Mouse (Mus musculus) left cerebral cortex, postnatal 10 days (tissue): Measurements from ENCODE around the gene Fate1. TPM values are rescaled to one million over a fixed set of nuclear protein-coding genes. Genes with fewer than 3 reads are reported as not detected.
"Not testable (repeated sequence)": the region's sequence is repeated elsewhere in the genome, so short reads cannot be mapped to it uniquely, and the experiment has no call there.

Experiments
- DNase-seq, 2 experiments: peaks; one replicate each; pipeline ENCODE4 v3.0.0; 2021 to 2022; ENCODE audit warnings: low spot score in 2 of 2, mixed read lengths in 1 of 2; ENCODE audit errors: extremely low spot score in 1 of 2
- intact Hi-C: fragments of 180-260 bp; cut with DNase I; formaldehyde crosslinking; loops from one replicate; pipeline ENCODE4 v1.15.1; 2025
- total RNA-seq, 2 experiments: library from RNA; stranded (reverse); gene quantifications; 2 replicates each; pipeline ENCODE4 v1.2.3; 2021

The Fate1 gene
- under 1 TPM in 1 of 2 experiments, not detected in 1; 0.71 TPM for total RNA-seq

- intact Hi-C loops = no loop called here
- DNase-seq = no peak
Observed at GRCm38 (mm10) chrX:71972686-71973085, at the start of gene Fate1. Fate1 (plus strand) TSS chrX:71972986.

GRCm38 (mm10) chrX:71946631-71947030 lies 26.2 kb upstream of the Fate1 start:
- DNase-seq = peak in 1 of 2 experiments; percentile 30
- intact Hi-C loops = loop anchor here (2.0 kb wide), 1 partner anchor 298 kb away; no protein-coding TSS in a partner anchor

DNA sequence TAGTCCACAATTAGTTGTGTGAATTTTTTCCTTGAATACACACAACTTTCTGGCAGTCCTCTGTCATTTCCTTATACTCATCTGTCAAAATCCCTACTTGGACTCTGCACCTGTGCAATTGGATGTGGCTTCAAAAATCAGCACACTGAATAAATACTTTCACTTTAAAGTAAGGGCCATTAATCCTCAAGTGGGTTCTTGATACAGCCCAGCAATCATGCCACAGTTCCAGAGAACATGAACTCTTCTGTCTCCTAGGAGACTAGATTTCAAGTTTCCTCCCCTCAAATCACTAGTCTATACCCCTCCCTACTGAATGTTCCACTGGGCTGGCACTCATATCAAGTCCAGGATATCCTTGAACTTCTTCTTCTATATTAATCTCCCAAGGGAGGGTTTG lies 14.4 kb upstream of the Fate1 start:
- intact Hi-C loops = no loop called here
- no peak for DNase-seq

GRCm38 (mm10) chrX:71962073-71963051 lies 10.4 kb upstream of the Fate1 start, which contains the start of gene Prrg3:
Prrg3 (plus strand) TSS chrX:71962624.
- intact Hi-C loops = no loop called here
- peak in 1 of 2 experiments; percentile 75 for DNase-seq

GRCm38 (mm10) chrX:71963275-71963912 lies 9.4 kb upstream of the Fate1 start:
- peak; percentile 12 to 27 for DNase-seq
- intact Hi-C loops = no loop called here

DNA sequence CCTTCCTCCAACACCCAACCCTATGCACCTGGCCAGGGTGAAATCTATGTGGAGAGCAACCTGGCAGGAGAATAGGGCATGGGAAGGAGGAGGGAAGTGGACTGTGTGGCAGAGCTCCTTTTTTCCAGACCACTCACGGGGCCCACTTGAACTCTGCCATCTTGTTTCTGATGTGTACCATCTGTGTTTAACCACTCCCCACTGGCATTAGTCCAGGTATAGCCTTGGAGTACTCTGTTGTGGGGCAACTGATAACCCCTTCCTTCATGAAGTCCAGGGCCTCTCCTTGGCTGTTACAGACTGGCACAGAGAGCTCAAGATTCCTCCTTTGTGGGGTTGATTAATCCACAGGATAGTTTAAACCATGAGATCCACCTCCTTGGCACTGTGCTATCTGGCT lies 4.6 kb upstream of the Fate1 start:
- no peak for DNase-seq
- intact Hi-C loops = no loop called here

- DNase-seq = peak in 1 of 2 experiments; percentile 14
- intact Hi-C loops = no loop called here
Observed at GRCm38 (mm10) chrX:71968816-71969215, 4.0 kb upstream of the Fate1 start.

GRCm38 (mm10) chrX:71971325-71971724 lies 1.5 kb upstream of the Fate1 start:
- intact Hi-C loops = no loop called here
- no peak for DNase-seq

- DNase-seq, intact Hi-C loops: not testable (repeated sequence)
Observed at GRCm38 (mm10) chrX:71977681-71978080, 4.9 kb downstream of the Fate1 start.

DNA sequence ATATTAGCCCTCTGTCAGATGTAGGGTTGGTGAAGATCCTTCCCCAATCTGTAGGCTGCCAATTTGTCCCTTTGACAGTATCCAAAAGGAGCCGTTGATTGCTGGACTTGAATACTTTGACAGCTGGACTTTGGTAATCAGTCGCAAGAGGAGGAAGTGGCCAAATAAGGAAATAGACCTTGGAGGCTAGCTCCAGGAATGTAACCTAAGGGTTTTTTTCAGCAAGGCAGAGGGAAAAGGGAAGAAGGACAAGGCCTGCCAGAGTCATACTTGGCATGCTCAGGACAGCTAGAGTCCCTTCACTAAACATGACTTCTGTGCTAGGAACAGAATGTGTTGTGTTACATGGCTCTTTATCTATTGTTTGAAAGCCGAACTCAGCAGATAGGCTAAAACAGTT lies 7.7 kb downstream of the Fate1 start:
- intact Hi-C loops = no loop called here
- DNase-seq = no peak

DNA sequence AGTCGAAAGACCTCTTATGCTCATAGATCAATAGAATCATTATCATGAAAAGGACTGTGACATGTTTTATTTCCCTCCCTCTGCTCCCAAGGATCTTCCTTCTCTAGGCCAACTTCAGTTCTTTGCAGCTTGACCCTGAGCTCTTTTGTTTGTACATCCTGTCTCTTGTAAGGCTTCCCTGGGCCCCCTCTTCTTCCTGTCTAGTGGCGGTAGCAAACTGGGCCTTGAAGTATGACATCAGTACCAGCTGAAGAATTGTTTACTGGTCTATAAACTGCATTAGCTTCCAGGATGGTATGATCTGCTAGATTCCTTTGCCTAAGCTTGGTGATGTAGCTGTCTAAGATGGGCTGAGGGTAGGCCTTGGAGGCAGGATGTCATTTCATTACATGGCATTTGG lies 8.5 kb downstream of the Fate1 start:
- no peak for DNase-seq
- intact Hi-C loops = no loop called here

- intact Hi-C loops = no loop called here
- no peak for DNase-seq
Observed at GRCm38 (mm10) chrX:71983205-71983604, 10.4 kb downstream of the Fate1 start.

- intact Hi-C loops = no loop called here
Observed at GRCm38 (mm10) chrX:71983775-71984174, 11.0 kb downstream of the Fate1 start.

GRCm38 (mm10) chrX:71991549-71991948 lies 18.8 kb downstream of the Fate1 start, which contains the start of gene Cnga2:
Cnga2 (plus strand) TSS chrX:71991849.
- no peak for DNase-seq
- intact Hi-C loops = no loop called here

More at GRCm38 (mm10) chrX:71983775-71984174, 11.0 kb downstream of the Fate1 start:
- peak in 1 of 2 experiments; percentile 15 for DNase-seq

GRCm38 (mm10) chrX:71995972-71996371 lies 23.2 kb downstream of the Fate1 start:
- DNase-seq = no peak
- intact Hi-C loops = no loop called here

DNA sequence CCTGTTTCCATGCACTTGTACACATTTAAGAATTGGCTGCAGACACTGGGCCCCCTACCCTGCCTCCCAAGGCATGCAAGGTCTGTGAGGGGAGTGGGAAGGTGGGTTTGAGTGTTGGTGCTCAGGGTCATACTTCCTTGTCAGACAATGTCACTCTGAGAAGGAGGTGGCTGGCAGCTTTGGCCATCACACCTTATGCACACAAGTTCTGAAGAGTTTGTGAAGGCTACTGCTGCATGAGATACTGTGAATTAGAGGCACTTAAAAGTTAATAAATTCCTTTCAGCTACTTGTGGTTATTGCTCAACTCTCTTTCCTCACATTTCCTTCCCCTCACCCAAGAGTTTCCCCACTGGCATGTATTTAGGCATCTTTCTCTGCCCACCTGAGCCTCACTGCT lies 37.1 kb downstream of the Fate1 start:
- intact Hi-C loops = loop anchor here (10.0 kb wide), 1 partner anchor 805 kb away; no protein-coding TSS in a partner anchor

GRCm38 (mm10) chrX:72012236-72012635 lies 39.5 kb downstream of the Fate1 start:
- intact Hi-C loops = no loop called here
- peak; percentile 9 to 63 for DNase-seq

More for the DNA sequence above, 37.1 kb downstream of the Fate1 start:
- no peak for DNase-seq

DNA sequence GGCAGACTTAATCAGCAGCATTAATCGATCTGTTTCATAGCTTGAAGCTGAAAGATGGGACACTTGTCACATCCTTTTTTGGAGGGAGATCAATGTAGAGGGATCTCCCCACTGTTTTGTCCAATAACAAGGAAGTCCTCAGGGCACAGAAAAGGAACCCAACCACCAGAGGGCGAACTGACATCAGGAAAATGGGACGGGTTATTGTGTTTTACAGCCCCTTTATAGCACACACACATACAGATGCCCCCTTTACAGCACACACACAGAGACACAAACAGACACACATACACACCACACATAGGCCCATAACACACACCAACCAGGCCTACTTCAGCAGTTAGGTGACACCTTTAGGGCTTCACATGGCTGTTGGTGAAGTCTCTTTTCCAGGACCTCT lies 40.0 kb downstream of the Fate1 start:
- intact Hi-C loops = no loop called here
- DNase-seq = peak in 1 of 2 experiments; percentile 26

- DNase-seq = no peak
- intact Hi-C loops = no loop called here
Observed at GRCm38 (mm10) chrX:72022241-72022640, 49.5 kb downstream of the Fate1 start.
